Mouse (Mus musculus) brain, embryonic 18.5 days (tissue): ENCODE measurements around the gene Mup12.
"Not testable (repeated sequence)": the region's sequence is repeated elsewhere in the genome, so short reads cannot be mapped to it uniquely, and the experiment has no call there.

ENCODE experiments used
- DNase-seq: peaks from one replicate; pipeline ENCODE4 v3.0.0-alpha.2; 2012; ENCODE audit warnings: low read depth, low spot score

Gene Mup12

DNA sequence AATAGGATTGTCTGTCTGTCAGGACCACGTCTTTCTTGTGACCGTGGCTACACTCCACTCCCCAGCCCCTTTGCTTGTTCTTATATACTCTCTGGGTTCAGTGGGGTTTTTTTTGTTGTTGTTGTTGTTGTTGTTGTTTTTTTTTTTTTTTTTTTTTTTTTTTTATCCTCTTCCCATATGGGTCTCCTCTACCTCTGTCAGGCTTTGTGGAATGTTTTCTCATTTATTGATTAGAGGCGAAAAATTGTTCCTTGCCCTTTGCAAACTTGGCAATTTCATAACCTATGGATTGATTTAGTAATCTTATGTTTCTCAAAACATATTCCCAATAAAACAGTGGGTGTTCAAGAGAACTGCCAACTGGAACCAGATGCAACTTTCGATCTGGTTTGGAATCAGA, at the start of gene Mup12:
Gene Mup12 (minus strand): TSS at position 101 of the 400 bp plus-strand sequence.
- DNase-seq, result not testable (repeated sequence)
